Mouse (Mus musculus): Measurements from ENCODE around the gene Olfr54. TPM values are rescaled to one million over a fixed set of nuclear protein-coding genes. Genes with fewer than 3 reads are reported as not detected.
"Not testable (repeated sequence)": the region's sequence is repeated elsewhere in the genome, so short reads cannot be mapped to it uniquely, and the experiment has no call there.

The Olfr54 gene
- total and polyA plus RNA-seq, 3 experiments, result not detected

DNA sequence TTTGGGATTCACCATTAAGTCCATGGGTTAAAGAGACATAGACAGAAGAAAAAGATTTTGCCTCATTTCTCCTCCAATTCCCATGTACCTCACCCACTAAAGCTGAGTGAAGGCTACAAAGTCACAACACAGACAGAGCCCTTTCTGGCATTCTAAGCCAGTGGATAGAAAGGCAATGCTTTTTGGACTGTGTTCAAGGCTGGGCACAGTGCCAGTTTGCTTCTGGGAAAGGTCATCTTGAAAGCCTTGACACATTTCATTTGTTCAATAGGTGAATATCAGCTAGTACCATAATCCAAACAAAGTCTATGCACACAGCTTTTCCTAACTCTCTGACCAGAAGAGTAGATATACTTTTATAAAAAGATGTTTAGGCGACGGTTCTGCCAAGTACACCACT is 21.9 kb downstream of the Olfr54 start:
- dilution Hi-C loops (cut with MboI; ENCODE audit: extremely low pct_ligation_motif_present, extremely low pct_unique_long_range_greater_than_20kb, low sequenced_read_pairs), result no loop called here
- no peaks in the 10 kb centered on the region for H3K4me1 ChIP-seq (ENCODE audit: control insufficient read depth in 1 of 2, insufficient read depth in 2 of 2)
- no peaks in the 10 kb centered on the region for H3K9me3 ChIP-seq (replicated peaks; ENCODE audit: low read length)
- H3K27ac ChIP-seq (ENCODE audit: insufficient read depth, low read depth), result no peak overlapping the region
- H3K36me3 ChIP-seq (replicated peaks in 1 of 2; ENCODE audit: control insufficient read depth in 1 of 2, insufficient read depth in 1 of 2, low read length in 1 of 2), result no peaks in the 10 kb centered on the region
- H3K79me2 ChIP-seq (replicated peaks; ENCODE audit: control insufficient read depth, extremely low read depth, insufficient read depth, poor library complexity, severe bottlenecking), result no peaks in the 10 kb centered on the region
- in situ Hi-C loops (cut with MboI; ENCODE audit: low pct_ligation_motif_present, low pct_unique_long_range_greater_than_20kb, low sequenced_read_pairs), result no loop called here
- H3K9ac ChIP-seq (ENCODE audit: insufficient read depth, low read depth), result no peak overlapping the region
- H3K27me3 ChIP-seq (replicated peaks), result no peaks in the 10 kb centered on the region
- TF ChIP-seq ZMIZ1 (IDR thresholded peaks at IDR 0.05; ENCODE audit: low read depth, low read length) (no peak), MAZ (IDR thresholded peaks at IDR 0.05; ENCODE audit: low read depth, low read length) (no peak), USF2 (conservative IDR thresholded peaks at IDR 0.05; ENCODE audit: low read depth, low read length) (no peak), GABPA (IDR thresholded peaks at IDR 0.05; ENCODE audit: insufficient replicate concordance, low read depth, low read length) (no peak), MAFK (IDR thresholded peaks at IDR 0.05; ENCODE audit: insufficient replicate concordance, low read length) (no peak), E2F4 (IDR thresholded peaks at IDR 0.05; ENCODE audit: insufficient replicate concordance, low read depth, low read length) (no peak), SMC3 (IDR thresholded peaks at IDR 0.05; ENCODE audit: low read depth, low read length) (no peak)
- no peak overlapping the region for H3K4me3 ChIP-seq (replicated peaks in 1 of 3; ENCODE audit: low read depth in 2 of 3, low read length in 2 of 3, poor library complexity in 1 of 3)
- H3K4me2 ChIP-seq (ENCODE audit: insufficient read depth, low read depth, poor library complexity, severe bottlenecking), result no peak overlapping the region
- DNase-seq (ENCODE audit: extremely low read depth), result no peak

GRCm38 (mm10) chr11:51044776-51045175 is 30.7 kb downstream of the Olfr54 start:
- H3K36me3 ChIP-seq (replicated peaks in 1 of 2; ENCODE audit: control insufficient read depth in 1 of 2, insufficient read depth in 1 of 2, low read length in 1 of 2); DNase-seq (ENCODE audit: extremely low read depth); H3K4me3 ChIP-seq (replicated peaks in 1 of 3; ENCODE audit: low read depth in 2 of 3, low read length in 2 of 3, poor library complexity in 1 of 3); H3K9ac ChIP-seq (ENCODE audit: insufficient read depth, low read depth); dilution Hi-C loops (cut with MboI; ENCODE audit: extremely low pct_ligation_motif_present, extremely low pct_unique_long_range_greater_than_20kb, low sequenced_read_pairs); in situ Hi-C loops (cut with MboI; ENCODE audit: low pct_ligation_motif_present, low pct_unique_long_range_greater_than_20kb, low sequenced_read_pairs); H3K4me1 ChIP-seq (ENCODE audit: control insufficient read depth in 1 of 2, insufficient read depth in 2 of 2); H3K4me2 ChIP-seq (ENCODE audit: insufficient read depth, low read depth, poor library complexity, severe bottlenecking); H3K79me2 ChIP-seq (replicated peaks; ENCODE audit: control insufficient read depth, extremely low read depth, insufficient read depth, poor library complexity, severe bottlenecking); H3K9me3 ChIP-seq (replicated peaks; ENCODE audit: low read length); H3K27ac ChIP-seq (ENCODE audit: insufficient read depth, low read depth): not testable (repeated sequence)
- H3K27me3 ChIP-seq (replicated peaks), result peaks cover 32% of the 10 kb centered on the region

GRCm38 (mm10) chr11:51047809-51048208 is 33.8 kb downstream of the Olfr54 start, which contains the start of gene Olfr1375:
Olfr1375 (plus strand) TSS chr11:51048109.
- DNase-seq (ENCODE audit: extremely low read depth); H3K9ac ChIP-seq (ENCODE audit: insufficient read depth, low read depth); H3K4me2 ChIP-seq (ENCODE audit: insufficient read depth, low read depth, poor library complexity, severe bottlenecking); H3K27ac ChIP-seq (ENCODE audit: insufficient read depth, low read depth); in situ Hi-C loops (cut with MboI; ENCODE audit: low pct_ligation_motif_present, low pct_unique_long_range_greater_than_20kb, low sequenced_read_pairs); H3K4me1 ChIP-seq (ENCODE audit: control insufficient read depth in 1 of 2, insufficient read depth in 2 of 2); H3K9me3 ChIP-seq (replicated peaks; ENCODE audit: low read length); H3K36me3 ChIP-seq (replicated peaks in 1 of 2; ENCODE audit: control insufficient read depth in 1 of 2, insufficient read depth in 1 of 2, low read length in 1 of 2); H3K79me2 ChIP-seq (replicated peaks; ENCODE audit: control insufficient read depth, extremely low read depth, insufficient read depth, poor library complexity, severe bottlenecking); dilution Hi-C loops (cut with MboI; ENCODE audit: extremely low pct_ligation_motif_present, extremely low pct_unique_long_range_greater_than_20kb, low sequenced_read_pairs); H3K4me3 ChIP-seq (replicated peaks in 1 of 3; ENCODE audit: low read depth in 2 of 3, low read length in 2 of 3, poor library complexity in 1 of 3): not testable (repeated sequence)
- peaks cover 41% of the 10 kb centered on the region for H3K27me3 ChIP-seq (replicated peaks)
